Mouse (Mus musculus) left cerebral cortex, adult 9 months (tissue): ENCODE measurements around the gene Gcnt1.
A peak's percentile ranks its signal among the peaks of the same experiment; 100 is the strongest.

Source experiments
- DNase-seq, 2 experiments: peaks; one replicate each; pipeline ENCODE4 v3.0.0; 2022; ENCODE audit warnings: low spot score in 2 of 2

Gcnt1 gene

DNA sequence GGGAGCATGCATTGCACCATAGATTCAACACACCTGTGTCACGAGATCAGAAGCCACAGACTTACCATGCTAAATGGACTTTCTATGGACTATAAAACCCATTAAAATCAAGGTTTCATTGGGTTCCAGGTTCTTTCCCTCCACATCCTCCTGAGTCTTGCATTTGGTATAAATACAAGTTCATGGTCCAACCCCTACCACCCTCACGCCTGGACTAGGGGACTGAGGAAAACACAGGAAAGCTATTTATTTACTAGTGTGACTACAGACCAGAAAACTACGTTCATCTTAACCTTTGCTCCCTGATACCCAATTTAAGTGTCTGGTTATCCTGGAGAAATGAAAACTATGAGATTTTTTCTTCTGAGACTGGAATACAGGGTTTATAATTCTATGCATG, at the start of gene Gcnt1:
Gene Gcnt1, minus strand, starts transcription at position 144 of the 400 bp plus-strand sequence.
- no peak for DNase-seq

DNA sequence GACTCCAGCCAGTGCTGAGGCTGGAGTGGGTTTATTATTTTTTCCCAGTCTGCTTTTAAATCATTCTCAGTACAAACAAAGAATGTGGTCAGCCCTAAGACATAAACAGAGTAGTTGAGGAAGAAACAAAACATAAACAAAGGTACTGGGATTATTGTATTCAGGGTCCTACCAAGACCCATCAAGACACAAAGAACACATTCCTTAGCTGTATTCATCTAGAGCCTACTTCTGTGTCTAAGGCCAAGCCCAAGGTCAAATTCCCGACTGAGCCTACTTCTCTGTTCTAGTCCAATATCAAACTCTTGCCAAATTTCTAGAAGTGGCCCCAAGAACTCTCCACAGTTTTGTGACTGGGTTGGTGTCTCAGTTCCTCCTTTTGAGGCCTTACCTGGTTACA, 45.2 kb upstream of the Gcnt1 start:
- no peak for DNase-seq

- DNase-seq = no peak
These were observed 40.3 kb upstream of the Gcnt1 start for GRCm38 (mm10) chr19:17412915-17413459.

GRCm38 (mm10) chr19:17410465-17411065, 37.9 kb upstream of the Gcnt1 start:
- DNase-seq = no peak

- no peak for DNase-seq
These were observed 36.7 kb upstream of the Gcnt1 start for GRCm38 (mm10) chr19:17409351-17409750.

DNA sequence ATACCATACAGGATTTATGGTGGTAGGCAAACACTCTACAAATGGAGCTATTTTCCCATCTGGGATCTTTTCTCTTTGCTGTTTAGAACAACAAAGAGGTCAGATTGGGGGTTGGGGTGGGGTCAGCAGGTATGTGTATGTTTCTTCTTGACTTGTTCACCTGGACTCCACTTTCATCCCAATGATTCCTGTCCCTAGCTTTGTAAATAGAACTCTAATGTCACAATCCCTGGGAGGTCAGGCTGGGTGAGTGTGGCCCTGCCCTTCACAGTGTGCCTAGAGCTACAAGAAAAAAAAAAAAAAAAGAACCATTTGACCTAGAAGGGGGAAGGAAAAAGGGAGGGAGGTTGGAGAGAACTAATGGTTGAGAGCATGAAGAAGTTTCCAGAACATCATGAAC, 35.9 kb upstream of the Gcnt1 start:
- DNase-seq = no peak

DNA sequence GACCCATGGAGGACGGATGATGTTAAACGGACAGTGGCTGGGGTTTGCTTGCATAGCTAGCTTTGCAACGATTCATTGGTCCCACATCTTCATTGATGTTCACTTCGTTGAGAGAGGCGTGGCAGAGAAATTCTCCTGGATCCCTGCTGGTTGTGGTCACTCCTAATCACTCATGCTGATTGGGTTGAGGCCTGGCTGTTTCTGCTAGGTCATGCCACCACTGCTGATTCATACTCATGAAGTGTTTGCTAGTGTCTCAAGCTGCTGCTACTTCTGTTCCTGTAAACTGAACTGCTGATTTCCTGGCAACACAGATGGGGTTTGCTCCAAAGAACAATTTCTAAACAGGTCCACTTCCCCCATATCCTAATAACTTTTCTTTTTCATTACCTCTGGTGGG, 34.2 kb upstream of the Gcnt1 start:
- no peak for DNase-seq

DNA sequence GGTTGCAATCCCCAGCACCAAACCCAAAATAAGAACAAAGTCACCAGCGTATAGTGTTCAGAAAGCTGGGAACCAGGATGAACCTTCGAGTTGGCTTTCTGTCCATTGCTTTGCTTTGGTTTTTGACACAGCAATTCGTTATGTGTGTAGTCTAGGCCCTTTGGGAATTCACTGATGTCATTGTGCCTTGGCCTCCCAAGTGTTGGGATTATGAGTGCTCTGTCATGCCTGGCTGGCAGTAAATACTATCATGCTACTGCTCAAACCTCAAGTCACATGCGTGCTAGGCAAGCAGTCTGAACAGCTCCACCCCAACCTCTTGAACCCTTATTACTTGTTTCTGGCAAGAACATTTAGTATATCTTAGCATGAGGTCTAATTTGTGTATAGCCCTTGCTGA, 30.5 kb upstream of the Gcnt1 start:
- DNase-seq = no peak

DNA sequence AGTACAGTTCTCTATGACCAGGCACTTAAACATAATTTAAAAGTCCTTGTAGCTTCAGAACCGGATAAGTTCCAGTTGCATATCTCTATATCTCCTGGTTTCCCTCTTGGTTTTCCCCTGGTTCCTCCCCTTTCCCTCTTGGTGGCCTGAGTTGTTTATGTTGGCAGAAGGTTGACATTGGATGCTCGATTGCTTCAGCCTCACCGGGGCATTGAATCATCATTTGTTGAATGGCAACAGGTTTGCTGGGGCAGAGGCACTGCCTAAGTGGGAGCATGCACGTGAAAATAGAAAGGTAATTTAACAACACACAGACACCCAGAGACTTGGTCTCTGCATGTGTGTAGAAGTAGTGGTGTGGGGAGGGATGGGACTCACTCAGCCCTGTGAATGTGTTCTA, 27.9 kb upstream of the Gcnt1 start:
- DNase-seq = no peak

GRCm38 (mm10) chr19:17399965-17400364, 27.3 kb upstream of the Gcnt1 start:
- no peak for DNase-seq

GRCm38 (mm10) chr19:17397922-17398321, 25.3 kb upstream of the Gcnt1 start:
- no peak for DNase-seq

DNA sequence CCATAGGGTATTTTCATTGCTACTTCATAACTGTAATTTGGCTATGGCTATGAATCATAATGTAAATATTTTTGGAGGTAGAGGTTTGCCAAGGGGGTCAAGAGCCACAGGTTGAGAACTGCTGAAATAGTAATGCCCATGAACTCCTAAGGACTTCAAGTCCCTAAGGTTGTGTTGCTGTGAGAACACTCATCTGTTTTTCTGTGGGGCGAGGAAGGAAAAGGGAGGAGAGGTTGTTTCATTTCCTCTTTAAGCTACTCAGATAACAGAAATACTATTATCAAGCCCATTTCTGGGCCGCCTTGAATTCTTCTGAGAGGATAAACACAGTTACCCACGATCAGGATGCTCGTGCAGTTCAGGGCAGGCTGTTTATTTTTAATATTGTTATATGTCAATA, 24.2 kb upstream of the Gcnt1 start:
- DNase-seq = no peak

DNA sequence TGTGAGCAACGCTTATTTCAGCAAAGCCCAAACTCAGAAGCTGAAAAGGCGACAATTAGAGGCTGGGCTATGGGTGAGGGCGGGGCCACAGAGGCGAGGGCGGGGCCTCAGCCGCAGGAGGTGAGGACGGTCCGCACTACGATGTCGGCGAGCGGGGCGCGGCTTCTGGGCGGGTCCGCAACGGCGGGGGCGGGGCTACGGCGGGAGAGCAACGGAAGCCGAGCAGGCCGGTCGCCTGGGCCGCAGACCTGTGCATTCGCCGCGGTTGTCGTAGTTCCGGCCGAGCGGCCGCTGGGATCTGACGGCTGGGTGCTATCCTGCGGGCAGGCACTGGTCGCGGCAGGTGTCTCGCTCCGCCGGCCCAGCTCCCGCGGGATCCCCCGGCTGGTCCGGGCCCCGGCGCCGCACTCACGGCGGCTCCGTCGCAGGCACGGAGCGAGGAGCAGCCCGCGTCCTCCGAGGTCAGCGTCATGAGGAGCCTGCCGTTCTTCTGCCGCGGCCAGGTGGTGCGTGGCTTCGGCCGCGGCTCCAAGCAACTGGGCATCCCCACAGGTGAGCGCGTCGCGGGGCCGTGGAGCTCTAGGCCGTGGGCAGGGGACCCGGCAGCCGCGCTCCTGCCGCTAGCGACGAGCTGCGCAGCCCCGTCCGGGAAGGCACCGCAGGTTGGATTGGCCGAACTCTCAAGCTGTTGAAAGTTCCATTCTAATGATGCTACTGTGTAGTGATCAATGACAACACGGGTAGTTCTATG, 21.4 kb upstream of the Gcnt1 start, which contains the start of gene Rfk:
Gene Rfk, plus strand, starts transcription at position 203 of the 751 bp plus-strand sequence.
- DNase-seq = peak; percentile 56 to 82

DNA sequence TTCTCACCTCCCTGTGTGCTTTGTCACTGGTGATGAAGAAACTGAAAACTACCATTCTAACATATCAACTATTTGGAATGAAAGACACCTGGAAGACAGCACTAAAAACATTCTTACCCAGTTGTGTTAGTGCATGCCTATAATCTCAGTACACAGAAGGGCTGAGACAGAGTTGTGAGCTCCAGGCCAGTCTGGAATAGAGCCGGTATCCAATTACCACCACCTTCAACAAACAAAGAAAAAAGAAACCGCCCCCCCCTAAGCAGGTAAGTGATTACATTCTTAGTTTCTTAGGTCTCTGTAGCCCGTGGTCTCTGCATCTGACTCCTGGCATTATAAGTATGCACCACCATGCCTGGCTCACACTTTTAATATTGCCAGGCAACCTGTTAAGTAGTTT, 20.2 kb upstream of the Gcnt1 start:
- no peak for DNase-seq

GRCm38 (mm10) chr19:17388404-17388803, 15.8 kb upstream of the Gcnt1 start:
- peak in 1 of 2 experiments; percentile 28 for DNase-seq

DNA sequence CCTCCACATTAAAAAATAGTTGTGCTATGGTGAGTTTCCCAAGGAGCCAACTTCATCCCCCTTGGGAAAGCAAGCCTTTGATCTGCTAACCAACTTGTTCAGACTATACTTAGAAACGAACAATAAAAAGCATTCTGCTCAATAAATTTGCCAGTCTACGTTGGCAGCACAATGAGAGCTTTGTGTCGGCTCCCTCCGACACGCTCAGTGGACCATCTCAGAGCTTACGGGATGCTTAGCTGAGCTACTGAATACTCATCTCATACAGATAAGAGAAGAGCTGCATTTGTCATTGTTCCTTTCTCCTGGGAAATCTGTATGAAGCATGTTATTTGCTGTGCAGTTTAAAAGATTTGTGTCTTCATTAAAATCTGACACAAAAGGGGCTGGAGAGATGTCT, 13.8 kb upstream of the Gcnt1 start:
- no peak for DNase-seq

DNA sequence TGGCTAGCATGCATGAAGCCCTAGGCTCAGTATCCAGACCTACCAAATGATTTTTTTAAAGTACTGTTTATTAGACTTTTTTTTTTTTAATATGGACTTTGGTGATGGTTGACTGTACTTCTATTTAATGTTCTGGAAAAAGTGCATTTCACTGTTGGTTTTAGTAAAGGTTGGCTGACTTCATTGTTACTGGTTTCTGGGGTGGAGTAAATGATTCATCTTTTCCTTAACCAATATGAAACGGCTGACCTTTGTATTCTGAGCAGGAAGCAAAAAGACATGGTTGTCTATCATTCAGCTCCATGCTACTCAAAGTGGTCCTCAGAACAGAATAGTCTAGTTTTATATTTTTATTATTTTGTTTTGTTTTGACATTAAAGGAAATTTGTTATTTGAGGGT, 12.8 kb upstream of the Gcnt1 start:
- DNase-seq = no peak

- DNase-seq = no peak
These were observed 12.4 kb upstream of the Gcnt1 start for GRCm38 (mm10) chr19:17385022-17385421.

DNA sequence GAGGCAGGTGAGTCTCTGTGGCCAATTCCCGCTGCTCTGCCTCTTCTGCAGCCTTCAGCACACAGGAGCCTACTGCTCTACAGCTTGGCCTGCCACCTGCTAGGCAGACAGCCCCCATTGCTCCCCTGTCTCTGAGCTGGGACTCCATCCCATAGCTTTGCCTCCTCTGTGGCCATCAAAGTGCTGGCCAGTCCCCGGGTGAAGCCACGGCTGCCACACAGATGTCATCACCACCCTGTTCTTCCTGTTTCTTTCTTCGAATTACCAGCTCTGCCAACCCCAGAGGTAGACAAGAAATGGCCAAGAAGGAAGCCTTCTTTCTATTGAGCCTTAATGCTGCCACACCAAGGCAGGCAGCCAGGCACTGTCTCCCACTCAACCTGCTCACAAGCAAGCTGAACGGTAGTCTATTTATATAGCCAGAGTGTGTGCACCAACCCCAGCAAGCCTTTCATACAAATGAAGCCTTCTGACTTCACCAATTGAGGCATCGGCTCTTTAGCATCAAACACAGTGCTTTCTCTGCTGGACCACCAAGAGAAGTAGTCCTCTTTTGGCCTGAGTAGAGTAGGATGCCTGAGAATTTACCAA, 10.3 kb upstream of the Gcnt1 start:
- peak in 1 of 2 experiments; percentile 24 for DNase-seq

- DNase-seq = no peak
These were observed 7.9 kb upstream of the Gcnt1 start for GRCm38 (mm10) chr19:17380549-17380948.

- DNase-seq = no peak
These were observed 6.2 kb upstream of the Gcnt1 start for GRCm38 (mm10) chr19:17378845-17379244.

DNA sequence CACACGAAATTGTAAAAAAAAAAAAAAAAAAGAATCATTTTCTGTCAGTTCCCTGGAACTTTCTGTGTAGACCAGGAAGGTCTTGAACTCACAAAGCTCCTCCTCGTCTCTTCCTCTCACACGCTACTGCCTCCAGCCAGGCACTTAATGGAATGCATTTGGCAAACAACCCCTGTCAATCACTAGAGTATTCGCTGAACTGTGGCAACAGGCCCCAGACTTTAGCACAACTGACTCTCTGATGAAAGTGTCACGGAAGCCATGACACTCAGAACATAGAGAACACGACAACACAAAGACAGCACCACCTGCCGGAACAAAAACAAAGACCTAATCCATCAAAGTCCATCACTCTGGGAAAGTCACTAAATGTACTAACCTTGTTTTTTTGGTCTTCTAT, 3.1 kb downstream of the Gcnt1 start:
- DNase-seq = no peak

- DNase-seq = no peak
These were observed 4.1 kb downstream of the Gcnt1 start for GRCm38 (mm10) chr19:17368557-17368956.
